In genomic region chr5:108029968-108030367, GRCm38 (mm10) we compare ENCODE assay signal across 11 mouse cellular contexts. TPM values are rescaled to one million over a fixed set of nuclear protein-coding genes. Genes with fewer than 3 reads are reported as not detected.
DNase-seq lines count a peak whose midpoint lies in the region; ATAC-seq and TF ChIP-seq lines count a peak whose summit lies in the region.
"Had no signal": no experiment of that assay in that cellular context is flagged by ENCODE, and none has a peak within 500 bp of the region (broad histone marks: within the 10 kb centered on the region; RNA-seq: fewer than 3 reads in every experiment).

No protein-coding gene starts in this region.

- H3K79me2 ChIP-seq in MEL (ENCODE audit: control insufficient read depth, insufficient read depth, low read length, poor library complexity), result no peaks in the 10 kb centered on the region

- no peak for TF ChIP-seq POLR2A in MEL (IDR thresholded peaks at IDR 0.05; ENCODE audit: control insufficient read depth in 1 of 2, insufficient read depth in 1 of 2, low read depth in 1 of 2, low read length in 2 of 2, poor library complexity in 1 of 2)

- peak; percentile 50 for TF ChIP-seq RAD21 in MEL (IDR thresholded peaks at IDR 0.05; ENCODE audit: low read depth, low read length)

- no peak overlapping the region for H3K4me3 ChIP-seq in layer of hippocampus, adult 2 months
- H3K4me3 ChIP-seq in MEL (ENCODE audit: control insufficient read depth in 1 of 2, insufficient read depth in 1 of 2, low read depth in 2 of 2, low read length in 2 of 2), result no peak overlapping the region
- H3K4me3 ChIP-seq in liver, embryonic 14.5 days (ENCODE audit: insufficient read depth in 1 of 2, low read depth in 2 of 2, low read length in 2 of 2), result no peak overlapping the region
- H3K4me3 ChIP-seq: embryonic facial prominence, embryonic 13.5 days; limb, embryonic 12.5 days; neural tube, embryonic 12.5 days had no signal

- H3K4me2 ChIP-seq in liver, embryonic 14.5 days (ENCODE audit: low read depth), result no peak overlapping the region
- H3K4me2 ChIP-seq: embryonic facial prominence, embryonic 13.5 days; limb, embryonic 12.5 days; neural tube, embryonic 12.5 days had no signal

- TF ChIP-seq CTCF in layer of hippocampus, adult 2 months (conservative IDR thresholded peaks at IDR 0.05), result peak; percentile 67
- TF ChIP-seq CTCF in MEL (IDR thresholded peaks at IDR 0.05 in 2 of 3, conservative IDR thresholded peaks at IDR 0.05 in 1 of 3; ENCODE audit: control insufficient read depth in 1 of 3, insufficient read depth in 1 of 3, low read depth in 2 of 3, low read length in 3 of 3, poor library complexity in 1 of 3, severe bottlenecking in 1 of 3), result peak; percentile 40 to 65 (median 43); a peak in 5 of 6 replicates
- TF ChIP-seq CTCF in liver, embryonic 14.5 days (IDR thresholded peaks at IDR 0.05; ENCODE audit: low read depth), result peak; percentile 51; the same call in 1 of the 2 replicates

- ATAC-seq in liver, embryonic 14.5 days (ENCODE audit: insufficient read depth), result no peak

- H3K27me3 ChIP-seq in MEL (ENCODE audit: control insufficient read depth in 1 of 2, insufficient read depth in 2 of 2, low read length in 2 of 2), result no peaks in the 10 kb centered on the region
- no peaks in the 10 kb centered on the region for H3K27me3 ChIP-seq in liver, embryonic 14.5 days (ENCODE audit: control insufficient read depth, insufficient read depth, low read length)
- H3K27me3 ChIP-seq: embryonic facial prominence, embryonic 13.5 days; limb, embryonic 12.5 days; neural tube, embryonic 12.5 days had no signal

- H3K9ac ChIP-seq in MEL (ENCODE audit: control insufficient read depth, low read depth, low read length, poor library complexity, severe bottlenecking), result no peak overlapping the region
- H3K9ac ChIP-seq in liver, embryonic 14.5 days (replicated peaks), result no peak overlapping the region; the same call in 1 of the 2 replicates
- H3K9ac ChIP-seq: embryonic facial prominence, embryonic 13.5 days; limb, embryonic 12.5 days; neural tube, embryonic 12.5 days had no signal

- peaks cover 0 to 9% of the 10 kb centered on the region in 2 experiments; a peak in 2 of 4 replicates for H3K36me3 ChIP-seq in MEL (ENCODE audit: control insufficient read depth in 1 of 2, insufficient read depth in 2 of 2, low read length in 2 of 2)
- no peaks in the 10 kb centered on the region for H3K36me3 ChIP-seq in liver, embryonic 14.5 days (replicated peaks; ENCODE audit: control insufficient read depth, insufficient read depth, low read depth)
- H3K36me3 ChIP-seq: embryonic facial prominence, embryonic 13.5 days; limb, embryonic 12.5 days; neural tube, embryonic 12.5 days had no signal

- WGBS in liver, embryonic 14.5 days (ENCODE audit: insufficient replicate concordance), result 53% methylated on average over 2 of the region's 2 CpGs

- no peak for TF ChIP-seq EP300 in MEL (IDR thresholded peaks at IDR 0.05; ENCODE audit: low read depth in 1 of 2, low read length in 2 of 2)
- TF ChIP-seq EP300 in liver, embryonic 14.5 days (IDR thresholded peaks at IDR 0.05; ENCODE audit: low read depth), result no peak

- DNase-seq in cerebellum, adult 18-20 months, result peak; percentile 8 to 19
- no peak for DNase-seq in cerebellum, adult 9-11 months
- DNase-seq in layer of hippocampus, adult 2 months (ENCODE audit: low spot score in 2 of 2), result no peak
- no peak for DNase-seq in layer of hippocampus, adult 9-10 months (ENCODE audit: low spot score)
- DNase-seq in MEL (ENCODE audit: low read depth, low spot score), result peak; percentile 35
- DNase-seq in liver, embryonic 14.5 days (ENCODE audit: low read depth in 3 of 3, low spot score in 3 of 3), result peak in 2 of 3 experiments; percentile 19 to 23
- DNase-seq in ovary, postnatal 10 days (ENCODE audit: low spot score), result no peak
- DNase-seq in urinary bladder, adult 18-20 months (ENCODE audit: low spot score in 2 of 2), result no peak

- H3K27ac ChIP-seq in layer of hippocampus, adult 2 months, result no peak overlapping the region
- no peak overlapping the region for H3K27ac ChIP-seq in MEL (ENCODE audit: control insufficient read depth, low read depth, low read length)
- H3K27ac ChIP-seq in liver, embryonic 14.5 days, result no peak overlapping the region
- H3K27ac ChIP-seq: embryonic facial prominence, embryonic 13.5 days; limb, embryonic 12.5 days; neural tube, embryonic 12.5 days had no signal

- peaks cover 0 to 13% of the 10 kb centered on the region in 2 experiments; a peak in 2 of 4 replicates for H3K4me1 ChIP-seq in MEL (ENCODE audit: control insufficient read depth in 1 of 2, insufficient read depth in 2 of 2, low read length in 2 of 2)
- H3K4me1 ChIP-seq in liver, embryonic 14.5 days (replicated peaks; ENCODE audit: control insufficient read depth in 2 of 2, insufficient read depth in 2 of 2, low read length in 1 of 2), result peaks cover 16 to 26% of the 10 kb centered on the region in 2 experiments
- H3K4me1 ChIP-seq: embryonic facial prominence, embryonic 13.5 days; limb, embryonic 12.5 days; neural tube, embryonic 12.5 days had no signal

- H3K9me3 ChIP-seq in MEL (replicated peaks; ENCODE audit: insufficient read depth, low read length), result no peaks in the 10 kb centered on the region
- H3K9me3 ChIP-seq in liver, embryonic 14.5 days (ENCODE audit: control insufficient read depth, low read length), result no peaks in the 10 kb centered on the region
- H3K9me3 ChIP-seq: embryonic facial prominence, embryonic 13.5 days; limb, embryonic 12.5 days; neural tube, embryonic 12.5 days had no signal

TF ChIP-seq in MEL, 35 proteins besides CTCF, POLR2A, EP300 and RAD21:
- peak; percentile 73 for TF ChIP-seq SMC3 (IDR thresholded peaks at IDR 0.05; ENCODE audit: low read depth, low read length)
- no peak for TF ChIP-seq E2F4 (IDR thresholded peaks at IDR 0.05; ENCODE audit: borderline replicate concordance, low read depth, low read length)
- peak; percentile 71 for TF ChIP-seq ZC3H11A (IDR thresholded peaks at IDR 0.05; ENCODE audit: low read depth, low read length)

RNA-seq across cellular contexts. Expression of gene Mtf2, which starts 35.5 kb away (rescaled TPM):
- total RNA-seq in layer of hippocampus, adult 2 months (2021), result 10 to 100 TPM; 54.9 to 57.3 TPM
- 99.7 and 103 TPM in 2 replicates for total RNA-seq in MEL (2012; rRNA removed)
- polyA plus RNA-seq in MEL (2012; ENCODE audit: insufficient read depth in 1 of 2, insufficient read length in 2 of 2, low read depth in 1 of 2, low replicate concordance in 2 of 2, missing spikeins in 1 of 2), result 100 to 1,000 TPM in 1 of 2 experiments, 10 to 100 TPM in 1; 69.9 to 263 TPM
- 7.4 and 14.6 TPM in 2 replicates for polyA plus RNA-seq in liver, embryonic 14.5 days (2012; rRNA removed)
- polyA plus RNA-seq in liver, embryonic 14.5 days (2014; fragmentation: Nextera tagmentation; extraction: Ambion mirVana), result 32.2 and 38.6 TPM in 2 replicates

RNA-seq across cellular contexts. Expression of gene Fam69a, which starts 43.1 kb away (rescaled TPM):
- total RNA-seq in layer of hippocampus, adult 2 months (2021), result 10 to 100 TPM; 36.2 to 40.0 TPM
- 8.0 and 10.6 TPM in 2 replicates for total RNA-seq in MEL (2012; rRNA removed)
- polyA plus RNA-seq in MEL (2012; ENCODE audit: insufficient read depth in 1 of 2, insufficient read length in 2 of 2, low read depth in 1 of 2, low replicate concordance in 2 of 2, missing spikeins in 1 of 2), result 1 to 10 TPM in 1 of 2 experiments, not detected in 1; 8.5 TPM
- polyA plus RNA-seq in liver, embryonic 14.5 days (2012; rRNA removed), result 0.88 and 1.8 TPM in 2 replicates
- polyA plus RNA-seq in liver, embryonic 14.5 days (2014; fragmentation: Nextera tagmentation; extraction: Ambion mirVana), result 8.0 TPM in 2 replicates

Comparison
In these comparisons a context has a peak if more than half of its experiments do, and no peak if none do; other contexts are left out.
1. DNase-seq: peak in cerebellum, adult 18-20 months (2 of 2), MEL (single experiment) and liver, embryonic 14.5 days (2 of 3); none in cerebellum, adult 9-11 months (single experiment), layer of hippocampus, adult 2 months (0 of 2), layer of hippocampus, adult 9-10 months (single experiment), ovary, postnatal 10 days (single experiment) and urinary bladder, adult 18-20 months (0 of 2).
2. Peak in every context shown above with its lines, with median percentiles within 50 percentile points of each other: CTCF ChIP-seq.